ENCODE assay signal across 13 mouse cellular contexts in the genomic region with DNA sequence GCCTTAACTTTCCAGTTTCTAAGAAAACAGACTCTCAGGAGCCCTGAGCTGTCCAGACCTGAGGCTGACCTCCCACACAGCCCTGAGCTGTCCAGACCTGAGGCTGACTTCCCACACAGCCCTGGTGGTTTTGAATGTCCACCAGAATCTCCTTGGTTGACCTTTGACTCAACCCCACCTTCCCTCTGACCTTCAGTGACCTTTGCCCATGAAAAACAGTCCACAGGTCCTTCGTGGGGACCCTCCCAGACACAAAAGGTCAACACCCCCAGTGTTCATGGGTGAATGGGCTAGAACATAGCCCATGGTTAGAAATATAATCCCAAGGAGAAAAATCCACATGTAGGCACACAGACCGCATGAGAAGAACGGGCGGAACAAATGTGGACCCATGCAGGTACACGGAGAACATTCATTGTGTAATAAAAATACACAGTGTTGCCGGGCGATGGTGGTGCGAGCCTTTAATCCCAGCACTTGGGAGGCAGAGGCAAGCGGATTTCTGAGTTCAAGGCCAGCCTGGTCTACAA. TPM values are rescaled to one million over a fixed set of nuclear protein-coding genes. Genes with fewer than 3 reads are reported as not detected.
"Had no signal": no experiment of that assay in that cellular context is flagged by ENCODE, and none has a peak within 500 bp of the region (broad histone marks: within the 10 kb centered on the region; RNA-seq: fewer than 3 reads in every experiment).

No protein-coding gene starts in this region.

- H3K9ac ChIP-seq: limb, embryonic 15.5 days; liver, embryonic 12.5 days; lung, embryonic 14.5 days; neural tube, embryonic 15.5 days had no signal

- ATAC-seq: liver, embryonic 12.5 days had no signal

- H3K4me2 ChIP-seq: limb, embryonic 15.5 days; liver, embryonic 12.5 days; lung, embryonic 14.5 days; neural tube, embryonic 15.5 days had no signal

- DNase-seq: lung, embryonic 14.5 days; lung, postnatal 10 days; midbrain, embryonic 14.5 days; right cerebral cortex, adult 18-20 months; right cerebral cortex, postnatal 25 days; thymus, adult 18-20 months; thymus, postnatal 14 days had no signal

- H3K4me3 ChIP-seq: limb, embryonic 15.5 days; liver, embryonic 12.5 days; midbrain, embryonic 10.5 days; myocyte; neural tube, embryonic 15.5 days had no signal

- H3K36me3 ChIP-seq: limb, embryonic 15.5 days; liver, embryonic 12.5 days; midbrain, embryonic 10.5 days; neural tube, embryonic 15.5 days had no signal

- H3K27ac ChIP-seq: limb, embryonic 15.5 days; liver, embryonic 12.5 days; midbrain, embryonic 10.5 days; neural tube, embryonic 15.5 days had no signal

- H3K9me3 ChIP-seq: limb, embryonic 15.5 days; liver, embryonic 12.5 days; midbrain, embryonic 10.5 days; neural tube, embryonic 15.5 days had no signal

- H3K27me3 ChIP-seq: limb, embryonic 15.5 days; neural tube, embryonic 15.5 days had no signal

RNA-seq across cellular contexts. Expression of a gene that starts 38.9 kb away (rescaled TPM):
- polyA plus RNA-seq: liver, embryonic 12.5 days; liver, embryonic 16.5 days; lung, embryonic 14.5 days; midbrain, embryonic 14.5 days had no signal
